Mouse (Mus musculus) myocyte (in vitro differentiated cells): ENCODE data around the gene Cacna2d4. TPM values are rescaled to one million over a fixed set of nuclear protein-coding genes. Genes with fewer than 3 reads are reported as not detected.

ENCODE experiments used
- H3K27me3 ChIP-seq: one replicate; pipeline ENCODE4 v1.6.1; 2011; ENCODE audit not compliant: control insufficient read depth, insufficient read depth, insufficient read length
- H3K36me3 ChIP-seq: one replicate; pipeline ENCODE4 v1.6.1; 2011; ENCODE audit not compliant: control insufficient read depth, insufficient read depth
- H3K4me2 ChIP-seq: one replicate; pipeline ENCODE4 v1.6.1; 2011; ENCODE audit warnings: low read depth, control low read depth
- H3K4me3 ChIP-seq: one replicate; pipeline ENCODE4 v1.5.1; 2011; ENCODE audit warnings: mild to moderate bottlenecking, control low read depth, moderate library complexity
- H3K79me2 ChIP-seq: one replicate; pipeline ENCODE4 v1.6.1; 2011; ENCODE audit not compliant: control insufficient read depth, insufficient read depth
- H3ac ChIP-seq: one replicate; pipeline ENCODE4 v1.6.1; 2011; ENCODE audit not compliant: control insufficient read depth, insufficient read length
- CEBPB ChIP-seq: IDR thresholded peaks from 2 replicates; pipeline ENCODE4 v1.6.1; 2011; ENCODE audit warnings: mild to moderate bottlenecking, moderate library complexity; ENCODE audit not compliant: poor library complexity, insufficient read depth, severe bottlenecking
- E2F4 ChIP-seq: IDR thresholded peaks from one replicate; pipeline ENCODE4 v1.6.1; 2011; ENCODE audit warnings: mild to moderate bottlenecking, control low read depth, moderate library complexity; ENCODE audit not compliant: insufficient read depth
- MAX ChIP-seq: IDR thresholded peaks from one replicate; pipeline ENCODE4 v1.6.1; 2011; ENCODE audit warnings: low read depth, mild to moderate bottlenecking, control low read depth
- MYOD1 ChIP-seq, 3 experiments: IDR thresholded peaks; one replicate each; pipeline ENCODE4 v1.6.1; 2011; ENCODE audit warnings: control low read depth in 2 of 3, low read depth in 2 of 3, mild to moderate bottlenecking in 2 of 3, moderate library complexity in 1 of 3; ENCODE audit not compliant: insufficient read length in 2 of 3, control insufficient read depth in 1 of 3
- MYOG ChIP-seq, 3 experiments: IDR thresholded peaks; one replicate each; pipeline ENCODE4 v1.6.1; 2011; ENCODE audit warnings: control low read depth in 2 of 3, low read depth in 2 of 3, mild to moderate bottlenecking in 2 of 3; ENCODE audit not compliant: insufficient read length in 2 of 3, control insufficient read depth in 1 of 3, insufficient read depth in 1 of 3
- POLR2A ChIP-seq: IDR thresholded peaks from one replicate; pipeline ENCODE4 v1.6.1; 2011; ENCODE audit warnings: low read depth, mild to moderate bottlenecking, control low read depth, moderate library complexity; ENCODE audit not compliant: insufficient read length
- POLR2AphosphoS2 ChIP-seq: IDR thresholded peaks from one replicate; pipeline ENCODE4 v1.6.1; 2011; ENCODE audit warnings: low read depth, control low read depth; ENCODE audit not compliant: insufficient read length
- REST ChIP-seq: IDR thresholded peaks from one replicate; pipeline ENCODE4 v1.6.1; 2011; ENCODE audit warnings: mild to moderate bottlenecking, control low read depth, moderate library complexity; ENCODE audit not compliant: insufficient read depth, insufficient read length
- SRF ChIP-seq: IDR thresholded peaks from one replicate; pipeline ENCODE4 v1.6.1; 2011; ENCODE audit warnings: low read depth; ENCODE audit not compliant: control insufficient read depth, insufficient read length
- TCF12 ChIP-seq: IDR thresholded peaks from one replicate; pipeline ENCODE4 v1.6.1; 2011; ENCODE audit warnings: mild to moderate bottlenecking, control low read depth; ENCODE audit not compliant: poor library complexity, insufficient read depth, severe bottlenecking
- TCF3 ChIP-seq: IDR thresholded peaks from one replicate; pipeline ENCODE4 v1.6.1; 2011; ENCODE audit warnings: low read depth, control low read depth; ENCODE audit not compliant: insufficient read length
- USF1 ChIP-seq: IDR thresholded peaks from one replicate; pipeline ENCODE4 v1.6.1; 2011; ENCODE audit warnings: low read depth, mild to moderate bottlenecking, control low read depth, moderate library complexity
- polyA plus RNA-seq: library from polyadenylated mRNA; unstranded; fragments of >200 nt; fragmentation: generic; extraction: Trizol; gene quantifications from one replicate; pipeline ENCODE4 v1.2.1, GENCODE M21; 2012; ENCODE audit warnings: missing spikeins

Gene Cacna2d4
- polyA plus RNA-seq, 1 experiment, result not detected

- Histone ChIP-seq H3K79me2 (no peaks in the 10 kb centered on the region), H3ac (no peak overlapping the region), H3K4me2 (no peak overlapping the region), H3K27me3 (no peaks in the 10 kb centered on the region), H3K4me3 (no peak overlapping the region), H3K36me3 (no peaks in the 10 kb centered on the region)
- TF ChIP-seq REST (no peak), MAX (no peak), USF1 (no peak), TCF12 (no peak), POLR2A (no peak), MYOG (IDR thresholded peaks at IDR 0.05; ENCODE audit: control insufficient read depth in 1 of 3, insufficient read depth in 1 of 3, insufficient read length in 2 of 3, low read depth in 2 of 3) (no peak), SRF (no peak), E2F4 (no peak), MYOD1 (IDR thresholded peaks at IDR 0.05; ENCODE audit: control insufficient read depth in 1 of 3, insufficient read length in 2 of 3, low read depth in 2 of 3) (no peak), TCF3 (no peak), POLR2AphosphoS2 (no peak), CEBPB (no peak)
These were observed 42.2 kb upstream of the Cacna2d4 start for GRCm38 (mm10) chr6:119194161-119194560.

GRCm38 (mm10) chr6:119194601-119195000, 41.7 kb upstream of the Cacna2d4 start:
- Histone ChIP-seq H3K79me2 (no peaks in the 10 kb centered on the region), H3K4me3 (no peak overlapping the region), H3K4me2 (no peak overlapping the region), H3ac (no peak overlapping the region), H3K27me3 (no peaks in the 10 kb centered on the region), H3K36me3 (no peaks in the 10 kb centered on the region)
- TF ChIP-seq SRF (no peak), TCF12 (no peak), CEBPB (no peak), POLR2A (no peak), MAX (no peak), TCF3 (no peak)

- no peaks in the 10 kb centered on the region for H3K27me3 ChIP-seq
- H3K36me3 ChIP-seq, result no peaks in the 10 kb centered on the region
- H3K4me2 ChIP-seq, result no peak within 1 kb of the TSS
- no peak within 1 kb of the TSS for H3ac ChIP-seq
- H3K79me2 ChIP-seq, result no peaks in the 10 kb centered on the region
- no peak for TF ChIP-seq E2F4
- H3K4me3 ChIP-seq, result no peak within 1 kb of the TSS
These were observed 39.7 kb upstream of the Cacna2d4 start, which contains the start of gene Cacna1c for GRCm38 (mm10) chr6:119196382-119197305. TSS of gene Cacna1c (minus strand) at chr6:119196418.

- Histone ChIP-seq H3K4me2 (no peak overlapping the region), H3K27me3 (no peaks in the 10 kb centered on the region)
- TF ChIP-seq E2F4, result no peak
- no peak for TF ChIP-seq REST
- no peak for TF ChIP-seq POLR2A
- TF ChIP-seq CEBPB, result no peak
- no peak for TF ChIP-seq MYOD1 (IDR thresholded peaks at IDR 0.05; ENCODE audit: control insufficient read depth in 1 of 3, insufficient read length in 2 of 3, low read depth in 2 of 3)
- TF ChIP-seq POLR2AphosphoS2, result no peak
- no peak for TF ChIP-seq MYOG (IDR thresholded peaks at IDR 0.05; ENCODE audit: control insufficient read depth in 1 of 3, insufficient read depth in 1 of 3, insufficient read length in 2 of 3, low read depth in 2 of 3)
- no peak for TF ChIP-seq USF1
These were observed 37.6 kb upstream of the Cacna2d4 start for GRCm38 (mm10) chr6:119198534-119199273.

GRCm38 (mm10) chr6:119199274-119199879, 36.9 kb upstream of the Cacna2d4 start:
- no peaks in the 10 kb centered on the region for H3K79me2 ChIP-seq
- H3K36me3 ChIP-seq, result no peaks in the 10 kb centered on the region
- H3K4me2 ChIP-seq, result no peak overlapping the region

More at GRCm38 (mm10) chr6:119198534-119199273, 37.6 kb upstream of the Cacna2d4 start:
- H3K4me3 ChIP-seq, result no peak overlapping the region
- no peaks in the 10 kb centered on the region for H3K36me3 ChIP-seq
- H3K79me2 ChIP-seq, result no peaks in the 10 kb centered on the region
- H3ac ChIP-seq, result no peak overlapping the region

More at GRCm38 (mm10) chr6:119199274-119199879, 36.9 kb upstream of the Cacna2d4 start:
- Histone ChIP-seq H3K27me3 (no peaks in the 10 kb centered on the region), H3K4me3 (no peak overlapping the region), H3ac (no peak overlapping the region)
- TF ChIP-seq MYOG (IDR thresholded peaks at IDR 0.05; ENCODE audit: control insufficient read depth in 1 of 3, insufficient read depth in 1 of 3, insufficient read length in 2 of 3, low read depth in 2 of 3) (no peak), E2F4 (no peak), TCF12 (no peak), POLR2AphosphoS2 (no peak), SRF (no peak), USF1 (no peak), TCF3 (no peak), POLR2A (no peak), MYOD1 (IDR thresholded peaks at IDR 0.05; ENCODE audit: control insufficient read depth in 1 of 3, insufficient read length in 2 of 3, low read depth in 2 of 3) (no peak), REST (no peak), MAX (no peak), CEBPB (no peak)
